Mouse (Mus musculus): ENCODE measurements around the gene Spen.

Spen gene

DNA sequence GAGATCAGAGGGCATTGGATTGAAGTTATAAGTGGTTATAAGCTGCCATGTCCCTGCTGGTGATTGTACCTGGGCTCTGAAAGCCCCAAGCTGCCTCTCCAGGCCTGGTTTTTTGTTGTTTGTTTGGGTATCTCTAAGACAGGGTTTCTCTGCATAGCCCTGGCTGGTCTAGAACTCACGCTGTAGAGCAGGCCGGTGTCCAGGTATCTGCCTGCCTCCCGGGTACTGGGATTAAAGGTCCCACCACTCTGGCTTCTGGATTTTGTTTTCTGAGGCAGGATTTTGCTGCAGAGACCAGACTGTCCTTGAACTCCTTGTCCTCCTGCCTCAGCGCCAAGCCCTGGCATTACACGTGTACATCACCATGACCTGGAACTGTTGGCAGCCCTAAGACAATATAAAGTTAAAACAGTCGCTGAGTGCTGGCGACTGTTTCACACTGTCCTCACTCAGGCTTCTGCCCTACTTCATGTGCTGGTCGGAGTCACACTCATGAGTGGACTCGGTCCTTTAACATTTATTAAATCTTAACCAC lies 86.4 kb downstream of the Spen start:
- no peak for DNase-seq (ENCODE audit: extremely low read depth, low read depth)

DNA sequence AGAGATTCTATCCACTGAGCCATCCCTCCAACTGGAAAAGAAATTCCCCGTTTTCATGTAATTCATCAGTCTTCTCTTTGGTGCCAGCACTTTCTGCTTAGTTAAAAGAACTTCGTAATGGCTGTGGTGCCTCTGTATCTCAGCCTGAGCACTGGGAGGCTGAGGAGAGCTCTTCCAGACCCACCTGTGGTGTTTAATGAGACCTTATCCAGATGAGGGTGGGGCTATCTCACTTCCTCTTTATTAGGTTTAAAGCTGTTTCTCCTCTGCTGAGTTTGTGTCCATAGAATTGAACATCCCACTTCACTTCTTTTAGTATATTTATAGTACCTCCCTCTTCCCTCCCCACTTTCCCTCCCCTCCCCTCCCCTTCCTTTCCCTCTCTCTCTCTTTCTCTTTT lies 87.1 kb downstream of the Spen start:
- peak; percentile 94 for DNase-seq (ENCODE audit: extremely low read depth, low read depth)

- DNase-seq (ENCODE audit: extremely low read depth, low read depth), result no peak
Observed at GRCm38 (mm10) chr4:141446211-141446610, 92.2 kb downstream of the Spen start.

- DNase-seq (ENCODE audit: extremely low read depth, low read depth), result no peak
Observed at GRCm38 (mm10) chr4:141445328-141445720, 93.1 kb downstream of the Spen start.

GRCm38 (mm10) chr4:141444451-141445327 lies 93.7 kb downstream of the Spen start, which contains the start of gene Zbtb17:
Gene Zbtb17, plus strand, starts transcription at chr4:141444654.
- peak; percentile 68 for DNase-seq (ENCODE audit: extremely low read depth, low read depth)

GRCm38 (mm10) chr4:141443641-141444429 lies 94.6 kb downstream of the Spen start:
- no peak for DNase-seq (ENCODE audit: extremely low read depth, low read depth)

DNA sequence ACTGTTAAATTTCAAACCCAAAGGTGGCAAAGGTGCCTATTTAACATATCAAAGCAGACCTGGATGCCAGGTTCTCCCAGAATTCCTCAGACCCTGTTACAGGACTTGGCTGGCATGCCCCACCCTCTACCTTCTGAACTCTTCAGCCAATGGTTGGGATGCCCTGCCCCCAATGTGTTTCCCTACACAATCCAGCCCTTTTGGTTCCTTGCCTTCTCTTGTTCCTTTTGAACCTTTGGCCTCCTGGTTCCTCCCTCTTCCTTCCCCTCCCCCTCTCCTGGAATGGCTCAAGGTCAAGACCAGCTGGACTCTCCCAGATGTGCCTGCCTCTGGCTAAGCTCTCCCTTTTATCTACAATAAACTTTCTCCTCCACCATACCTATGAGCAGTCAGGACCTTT lies 97.5 kb downstream of the Spen start:
- no peak for DNase-seq (ENCODE audit: extremely low read depth, low read depth)

DNA sequence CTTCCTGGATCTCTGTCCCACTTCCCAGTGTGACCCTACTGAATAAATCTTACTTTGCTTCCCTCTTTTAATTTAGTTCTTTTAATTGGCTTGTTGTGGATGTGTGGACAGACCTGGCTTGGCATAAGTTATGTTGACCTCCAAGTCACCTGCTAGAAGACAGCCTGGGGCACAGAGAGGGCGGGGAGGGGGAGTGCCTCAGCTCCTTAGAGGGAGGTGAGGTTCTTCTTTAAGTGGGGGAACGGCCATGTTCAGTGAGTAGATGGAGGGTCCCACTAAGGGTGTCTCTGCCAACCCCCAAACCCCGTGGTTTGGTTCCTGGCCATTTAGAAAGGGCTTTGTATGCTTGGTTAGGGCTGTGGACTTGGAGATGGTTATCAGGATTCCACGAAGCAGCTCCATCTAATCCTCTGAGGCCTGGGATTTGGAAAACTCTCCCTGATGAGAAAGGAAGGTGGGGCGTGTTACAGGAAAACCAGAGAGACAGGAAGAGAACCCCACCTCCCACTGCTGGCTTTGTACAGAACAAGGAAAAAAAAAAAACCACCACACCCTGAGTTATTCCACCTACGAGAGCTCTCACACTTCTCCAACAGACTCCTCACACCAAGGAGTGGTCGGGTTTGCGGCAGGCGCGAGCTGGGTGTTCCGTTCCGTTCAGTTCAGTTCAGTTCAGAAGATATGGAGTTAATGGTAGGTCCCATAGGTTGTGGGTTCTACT lies 99.2 kb downstream of the Spen start:
- no peak for DNase-seq (ENCODE audit: extremely low read depth, low read depth)

DNA sequence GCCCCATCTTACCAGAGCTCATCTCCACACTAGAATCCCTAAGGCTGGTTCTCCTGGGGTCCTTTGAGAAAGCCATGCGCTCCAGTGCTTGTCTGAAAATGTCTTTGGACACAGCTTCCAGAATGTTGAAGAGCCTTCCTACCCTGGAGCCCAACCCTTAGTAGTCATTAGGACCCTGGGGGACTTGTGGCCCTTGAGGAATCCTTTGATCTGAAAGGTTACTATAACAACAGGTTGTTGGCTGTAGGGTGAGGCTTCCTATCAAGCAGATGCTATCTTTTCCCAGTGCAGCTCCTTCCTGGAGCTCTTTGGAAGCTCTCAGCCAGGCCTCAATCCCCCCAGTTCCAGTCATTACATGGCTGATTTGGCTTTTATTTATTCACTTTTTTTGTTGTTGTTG lies 102.4 kb downstream of the Spen start, which contains the start of gene Srarp:
Gene Srarp, minus strand, starts transcription at position 132 of the 400 bp plus-strand sequence.
- no peak for DNase-seq (ENCODE audit: extremely low read depth, low read depth)

- no peak for DNase-seq (ENCODE audit: extremely low read depth, low read depth)
Observed at GRCm38 (mm10) chr4:141433191-141433590, 105.2 kb downstream of the Spen start.

DNA sequence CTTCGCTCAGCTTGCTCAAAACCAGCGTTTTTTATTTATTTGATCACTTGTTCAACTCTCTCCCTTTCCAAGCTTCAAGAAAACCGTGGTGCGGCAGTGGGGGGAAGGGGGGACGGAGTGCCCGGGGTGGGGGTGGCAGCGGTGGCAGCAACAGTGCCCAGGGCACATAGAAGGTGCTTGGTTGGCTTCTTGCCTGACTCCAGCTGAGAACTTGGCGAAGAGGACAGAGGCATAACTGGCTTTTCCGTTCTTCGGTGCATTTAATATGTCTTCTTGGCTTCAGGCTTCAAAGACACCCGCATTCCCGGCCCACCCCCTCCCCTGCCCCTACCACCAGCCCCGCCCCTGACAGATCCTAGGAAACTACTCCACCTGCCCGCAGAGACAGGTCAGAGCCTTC lies 105.7 kb downstream of the Spen start:
- no peak for DNase-seq (ENCODE audit: extremely low read depth, low read depth)

DNA sequence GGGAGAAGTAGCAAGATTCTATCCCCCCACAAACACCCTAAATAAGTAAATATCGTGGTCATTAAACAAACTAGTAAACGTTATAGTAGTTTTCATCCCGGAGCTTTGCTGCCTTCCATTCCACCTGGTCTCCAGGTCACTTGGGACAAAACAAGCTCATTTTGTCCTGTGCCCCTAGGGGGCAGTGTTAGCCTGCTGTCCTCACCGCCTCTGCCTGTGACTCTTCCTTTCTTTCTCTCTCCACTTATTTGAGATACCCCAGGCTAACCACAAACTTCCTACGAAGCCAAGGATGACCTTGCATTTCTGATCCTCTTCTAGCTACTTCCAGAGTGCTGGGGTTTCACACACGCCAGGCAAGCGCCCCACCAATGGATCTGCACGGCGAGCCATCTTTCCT lies 107.4 kb downstream of the Spen start:
- peak; percentile 45 for DNase-seq (ENCODE audit: extremely low read depth, low read depth)

DNA sequence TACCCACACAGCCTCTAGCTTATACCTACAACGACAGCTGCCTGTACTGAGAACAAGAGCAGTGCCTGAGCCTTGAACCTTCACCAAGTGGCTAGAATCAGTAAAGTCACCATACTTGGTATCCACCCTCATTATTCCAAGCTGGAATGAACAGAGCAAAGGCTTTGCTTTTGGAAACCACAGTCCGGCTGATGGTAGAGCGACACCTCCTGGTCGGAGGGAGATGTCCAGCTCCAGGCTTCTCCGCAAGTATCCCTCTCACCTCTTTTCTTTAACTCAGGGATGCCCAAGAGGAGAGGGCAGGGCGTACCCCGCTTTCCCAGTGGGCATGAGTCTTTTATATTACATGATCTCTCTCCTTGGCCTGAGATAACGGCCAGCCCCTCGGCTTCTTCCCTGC lies 108.5 kb downstream of the Spen start:
- DNase-seq (ENCODE audit: extremely low read depth, low read depth), result no peak

- DNase-seq (ENCODE audit: extremely low read depth, low read depth), result no peak
Observed at GRCm38 (mm10) chr4:141429381-141429780, 109.0 kb downstream of the Spen start.

DNA sequence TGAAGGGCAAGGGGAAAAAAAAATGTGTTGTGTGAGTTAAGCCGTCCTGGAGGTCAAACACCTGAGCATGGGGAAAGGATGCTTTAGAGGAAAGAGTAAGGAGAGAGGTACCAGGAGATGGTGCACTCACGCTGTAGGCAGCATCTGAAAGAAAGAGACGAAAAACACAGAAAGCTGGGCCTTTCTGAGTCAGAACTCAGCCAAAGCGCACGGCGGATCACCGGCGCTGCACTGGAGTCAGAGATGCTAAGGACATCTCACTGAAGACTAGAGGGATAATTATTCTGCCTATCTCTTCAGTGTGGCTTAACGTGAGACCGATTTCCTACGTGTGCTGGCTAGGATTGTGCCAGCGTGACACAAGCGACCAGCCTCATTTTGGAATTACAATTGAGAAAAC lies 110.5 kb downstream of the Spen start:
- DNase-seq (ENCODE audit: extremely low read depth, low read depth), result no peak

DNA sequence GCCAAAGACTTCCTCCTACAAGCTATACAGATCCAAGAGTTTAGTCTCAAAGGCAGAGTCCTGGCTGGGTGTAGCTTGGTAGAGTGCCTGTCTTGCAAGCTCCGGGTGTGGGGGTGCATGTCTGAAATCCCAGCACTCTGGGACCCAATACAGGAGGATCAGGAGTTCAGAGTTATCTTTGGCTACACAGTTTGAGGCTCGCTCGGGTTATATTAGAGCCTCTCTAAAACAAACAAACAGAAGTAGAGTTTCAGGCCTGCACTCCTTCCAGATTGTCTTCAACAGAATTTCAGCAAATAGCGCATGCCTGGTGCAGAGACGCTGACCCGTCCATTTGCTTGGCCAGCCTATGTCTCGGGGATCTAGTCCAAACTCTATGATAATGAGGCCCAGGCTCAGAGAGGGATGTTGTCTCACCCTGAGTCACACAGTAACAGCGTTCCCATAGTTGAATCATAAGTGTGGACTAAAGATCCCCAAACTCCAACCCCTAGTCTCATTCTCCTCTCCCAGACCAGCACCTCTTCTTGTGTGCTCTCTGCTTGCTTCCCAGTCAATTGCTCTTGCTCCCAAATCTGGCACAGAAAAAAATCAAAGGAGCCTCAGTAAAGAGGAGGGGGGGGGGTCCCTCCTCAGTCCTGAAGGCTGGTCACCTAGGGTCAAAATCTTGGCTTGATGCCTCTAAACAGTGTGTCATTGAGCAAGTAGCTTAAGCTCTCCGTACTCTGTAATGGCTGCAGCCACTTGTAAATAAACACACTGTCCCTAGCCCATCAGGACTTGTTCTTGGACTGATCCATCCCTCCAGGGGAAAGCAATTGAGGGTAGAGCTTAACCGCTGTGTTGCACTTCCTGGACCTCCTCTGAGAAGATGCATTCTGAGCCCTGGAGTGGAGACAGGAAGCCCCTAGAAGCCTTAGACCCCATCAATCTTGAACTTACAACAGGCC lies 111.3 kb downstream of the Spen start:
- no peak for DNase-seq (ENCODE audit: extremely low read depth, low read depth)

GRCm38 (mm10) chr4:141425484-141426479 lies 112.6 kb downstream of the Spen start:
- DNase-seq (ENCODE audit: extremely low read depth, low read depth), result no peak

GRCm38 (mm10) chr4:141423691-141424431 lies 114.5 kb downstream of the Spen start:
- no peak for DNase-seq (ENCODE audit: extremely low read depth, low read depth)
